Mouse (Mus musculus) heart, postnatal 4 days (tissue): ENCODE data around the gene Olfr854. TPM values are rescaled to one million over a fixed set of nuclear protein-coding genes. Genes with fewer than 3 reads are reported as not detected.

Experiments used
- DNase-seq: peaks from one replicate; pipeline ENCODE4 v3.0.0; 2021
- total RNA-seq, 2 experiments: library from RNA; stranded (reverse); gene quantifications; 2 replicates each; pipeline ENCODE4 v1.2.3; 2021

Olfr854 gene
- total RNA-seq: not detected

DNA sequence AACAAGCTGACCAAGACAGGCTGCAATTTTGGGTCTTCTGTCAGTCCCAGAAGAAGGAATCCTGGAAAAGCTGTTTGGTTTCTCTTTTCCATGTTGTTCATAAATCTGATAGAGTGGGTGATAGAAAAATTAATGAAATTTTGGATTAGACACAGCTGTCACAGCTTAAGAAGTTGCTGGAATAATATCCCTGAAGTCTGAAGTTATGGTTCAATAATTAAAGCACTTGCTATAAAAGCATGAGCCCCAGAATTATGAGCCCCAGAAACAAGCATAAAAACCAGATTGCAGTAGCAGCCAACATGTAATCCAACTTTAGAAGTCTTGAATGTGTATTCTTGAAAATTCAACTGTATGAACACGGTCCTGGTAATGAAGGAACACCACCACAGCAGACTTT, at the start of gene Olfr854:
TSS of gene Olfr854 (minus strand) at position 101 of the 400 bp plus-strand sequence.
- no peak for DNase-seq

DNA sequence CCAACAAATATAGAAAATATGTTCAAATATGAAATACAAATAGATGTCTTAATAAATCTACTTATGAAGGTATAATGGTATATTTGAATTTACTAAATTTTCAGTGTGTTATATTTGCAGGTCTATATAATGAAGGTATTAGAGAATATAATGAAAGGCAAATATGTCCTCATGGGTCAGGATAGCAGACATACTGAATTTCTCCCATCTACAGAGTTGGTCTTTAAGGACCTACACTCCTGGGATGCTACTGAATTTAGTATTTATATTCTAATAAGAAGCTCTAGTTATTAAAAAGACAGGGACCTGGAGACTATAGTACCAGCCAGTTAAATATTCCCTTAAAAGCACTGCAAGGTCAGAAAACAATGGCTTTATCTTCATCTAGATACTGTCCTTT, 15.1 kb upstream of the Olfr854 start, which contains the start of gene Olfr855:
TSS of gene Olfr855 (plus strand) at position 301 of the 400 bp plus-strand sequence.
- DNase-seq: no peak

DNA sequence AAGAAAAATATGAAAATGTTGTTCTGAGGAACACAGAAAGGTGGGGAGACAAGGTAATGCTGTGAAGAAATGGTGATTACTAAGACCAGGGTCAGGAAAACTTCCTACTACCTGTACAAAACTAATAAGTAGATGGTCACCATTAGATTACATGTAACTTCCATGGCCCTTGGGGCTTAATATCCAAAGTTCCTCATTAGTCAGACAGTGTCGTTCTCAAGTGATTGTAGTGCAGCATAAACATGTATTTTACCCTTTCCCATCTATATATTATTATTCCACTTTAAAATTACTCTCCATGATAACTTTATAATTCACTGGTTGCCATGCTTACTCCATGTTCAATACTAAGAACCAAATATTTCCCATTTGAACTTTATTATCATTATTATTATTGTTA, 26.2 kb downstream of the Olfr854 start, which contains the start of gene Olfr853:
TSS of gene Olfr853 (minus strand) at position 101 of the 400 bp plus-strand sequence.
- DNase-seq: no peak

Other genes with a start within 250 kb of the Olfr854 start
- gene Olfr845, start 230.9 kb downstream of the Olfr854 start, total RNA-seq: not detected
- gene Olfr846, start 203.4 kb downstream of the Olfr854 start, total RNA-seq: not detected
- gene Olfr847, start 188.7 kb downstream of the Olfr854 start, total RNA-seq: not detected
- gene Olfr849, start 127.1 kb downstream of the Olfr854 start, total RNA-seq: not detected
- not detected for gene Olfr850, start 89.1 kb downstream of the Olfr854 start, total RNA-seq
- not detected for gene Olfr851, start 74.1 kb downstream of the Olfr854 start, total RNA-seq
- gene Olfr853, start 26.3 kb downstream of the Olfr854 start, total RNA-seq: not detected
- gene Olfr855, start 15.2 kb upstream of the Olfr854 start, total RNA-seq: not detected
- 10 to 100 TPM; 14.7 to 17.0 TPM for gene Zfp317, start 54.7 kb upstream of the Olfr854 start, total RNA-seq
- gene Olfr857, start 142.1 kb upstream of the Olfr854 start, total RNA-seq: not detected
- gene Olfr58, start 212.9 kb upstream of the Olfr854 start, total RNA-seq: not detected
- gene Olfr859, start 237.5 kb upstream of the Olfr854 start, total RNA-seq: not detected